Mouse (Mus musculus): ENCODE measurements at regions not wholly inside any gene's neighbourhood (a gene's known extent, or its start where the extent isn't known, plus 50 kb on each side); places are given as distances from the start of the nearest gene placed in this dataset.

- no peak for DNase-seq (ENCODE audit: low spot score in 2 of 2)
These were observed 63.8 kb upstream of the P3h2 start for GRCm38 (mm10) chr16:26169382-26169781.

GRCm38 (mm10) chr16:26168216-26168615 lies 62.6 kb upstream of the P3h2 start:
- DNase-seq (ENCODE audit: low spot score in 2 of 2) = no peak

- no peak for DNase-seq (ENCODE audit: low spot score in 2 of 2)
These were observed 58.5 kb upstream of the P3h2 start for GRCm38 (mm10) chr16:26164066-26164465.

GRCm38 (mm10) chr16:26163401-26163800 lies 57.8 kb upstream of the P3h2 start:
- no peak for DNase-seq (ENCODE audit: low spot score in 2 of 2)

GRCm38 (mm10) chr16:26157606-26158005 lies 52.0 kb upstream of the P3h2 start:
- no peak for DNase-seq (ENCODE audit: low spot score in 2 of 2)
